Mouse (Mus musculus) thymus, adult 2 months (tissue): ENCODE measurements around the gene Dnah7b. TPM values are rescaled to one million over a fixed set of nuclear protein-coding genes. Genes with fewer than 3 reads are reported as not detected.
"Not testable (repeated sequence)": the region's sequence is repeated elsewhere in the genome, so short reads cannot be mapped to it uniquely, and the experiment has no call there.

Source experiments
- DNase-seq: peaks from one replicate; pipeline ENCODE4 v3.0.0; 2021
- H3K27ac ChIP-seq: fragments of 200-500 bp; 2 replicates; pipeline ENCODE4 v1.5.1; 2012; ENCODE audit warnings: low read length, control low read depth; ENCODE audit not compliant: control insufficient read depth, insufficient read depth
- H3K27me3 ChIP-seq: fragments of 200-500 bp; 2 replicates; pipeline ENCODE4 v1.6.1; 2012; ENCODE audit warnings: mild to moderate bottlenecking, low read length, moderate library complexity, mixed read lengths; ENCODE audit not compliant: control insufficient read depth, insufficient read depth
- H3K36me3 ChIP-seq: fragments of 200-500 bp; 2 replicates; pipeline ENCODE4 v1.6.1; 2012; ENCODE audit warnings: mild to moderate bottlenecking, low read length, moderate library complexity; ENCODE audit not compliant: control insufficient read depth, insufficient read depth
- H3K4me1 ChIP-seq: fragments of 200-500 bp; replicated peaks from 2 replicates; pipeline ENCODE4 v1.6.1; 2012; ENCODE audit warnings: low read length; ENCODE audit not compliant: control insufficient read depth, insufficient read depth
- H3K4me3 ChIP-seq: fragments of 200-500 bp; 2 replicates; pipeline ENCODE4 v1.5.1; 2012; ENCODE audit warnings: mild to moderate bottlenecking, low read length, control low read depth, moderate library complexity; ENCODE audit not compliant: control insufficient read depth, insufficient read depth
- CTCF ChIP-seq: fragments of 200-500 bp; IDR thresholded peaks from 2 replicates; pipeline ENCODE4 v1.5.1; 2012; ENCODE audit warnings: mild to moderate bottlenecking, control low read depth, low read length, moderate library complexity, borderline replicate concordance; ENCODE audit not compliant: control insufficient read depth, poor library complexity, insufficient read depth; ENCODE audit errors: extremely low read depth
- POLR2A ChIP-seq: fragments of 200-500 bp; IDR thresholded peaks from 2 replicates; pipeline ENCODE4 v1.6.1; 2012; ENCODE audit warnings: mild to moderate bottlenecking, low read length, control low read depth, moderate library complexity; ENCODE audit not compliant: control insufficient read depth, poor library complexity, insufficient read depth; ENCODE audit errors: extremely low read depth
- WGBS: fragments of 180-500 bp; shearing (Covaris S2); methylation state at CpG from one replicate; pipeline ENCODE4 v1.1.7; 2018; 5-methylcytosine and 5-hydroxymethylcytosine counted together
- polyA plus RNA-seq: library from polyadenylated mRNA; depleted of rRNA; stranded (reverse); fragments of >200 nt; gene quantifications from 2 replicates; pipeline ENCODE4 v1.2.3, GENCODE M21; 2012

Gene Dnah7b
- polyA plus RNA-seq, 1 experiment: 0.19 TPM

GRCm38 (mm10) chr1:46077891-46078290, 11.8 kb downstream of the Dnah7b start:
- Histone ChIP-seq H3K27me3 (no peaks in the 10 kb centered on the region), H3K36me3 (no peaks in the 10 kb centered on the region), H3K4me3 (no peak overlapping the region), H3K4me1 (no peaks in the 10 kb centered on the region), H3K27ac (no peak overlapping the region)
- TF ChIP-seq CTCF (no peak), POLR2A (no peak)
- WGBS: 87% methylated on average over 2 of the region's 2 CpGs
- no peak for DNase-seq

GRCm38 (mm10) chr1:46100484-46100883, 34.4 kb downstream of the Dnah7b start:
- Histone ChIP-seq H3K27me3 (no peaks in the 10 kb centered on the region), H3K36me3 (no peaks in the 10 kb centered on the region), H3K27ac (no peak overlapping the region), H3K4me3 (no peak overlapping the region), H3K4me1 (no peaks in the 10 kb centered on the region)
- no peak for TF ChIP-seq POLR2A
- TF ChIP-seq CTCF: no peak
- no peak for DNase-seq
- 57% methylated on average over 2 of the region's 2 CpGs for WGBS

- not testable (repeated sequence) for DNase-seq, H3K27ac ChIP-seq, H3K4me1 ChIP-seq, H3K27me3 ChIP-seq, H3K36me3 ChIP-seq, H3K4me3 ChIP-seq
Observed at GRCm38 (mm10) chr1:46112606-46113005, 46.5 kb downstream of the Dnah7b start.

- H3K4me3 ChIP-seq, DNase-seq, H3K27me3 ChIP-seq, H3K36me3 ChIP-seq, H3K4me1 ChIP-seq, H3K27ac ChIP-seq: not testable (repeated sequence)
- WGBS: 92% methylated on average over 2 of the region's 2 CpGs
Observed at GRCm38 (mm10) chr1:46117179-46117578, 51.1 kb downstream of the Dnah7b start.

DNA sequence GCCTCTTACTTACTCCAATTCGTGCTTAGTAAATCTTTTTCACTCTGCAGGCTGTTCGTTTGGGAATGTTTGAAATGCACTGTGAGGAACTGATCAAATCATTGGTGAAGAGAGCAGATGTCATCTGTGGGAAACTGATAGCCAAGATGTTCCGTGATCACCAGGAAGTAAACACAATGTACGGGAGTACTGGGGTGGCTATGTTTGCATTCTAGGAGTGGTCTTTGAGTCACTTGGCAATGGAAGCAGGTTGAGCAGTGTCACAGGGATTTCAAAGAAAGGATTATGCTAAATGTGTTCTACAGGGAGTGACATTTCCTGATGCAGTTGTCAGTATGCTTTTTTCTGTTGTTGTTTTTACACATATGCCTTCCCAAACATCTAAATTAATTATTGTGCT, 61.9 kb downstream of the Dnah7b start:
- no peaks in the 10 kb centered on the region for H3K4me1 ChIP-seq
- no peak overlapping the region for H3K27ac ChIP-seq
- 58% methylated on average over 4 of the region's 4 CpGs for WGBS
- no peaks in the 10 kb centered on the region for H3K27me3 ChIP-seq
- DNase-seq: no peak
- no peaks in the 10 kb centered on the region for H3K36me3 ChIP-seq
- TF ChIP-seq CTCF (no peak), POLR2A (no peak)
- no peak overlapping the region for H3K4me3 ChIP-seq

DNA sequence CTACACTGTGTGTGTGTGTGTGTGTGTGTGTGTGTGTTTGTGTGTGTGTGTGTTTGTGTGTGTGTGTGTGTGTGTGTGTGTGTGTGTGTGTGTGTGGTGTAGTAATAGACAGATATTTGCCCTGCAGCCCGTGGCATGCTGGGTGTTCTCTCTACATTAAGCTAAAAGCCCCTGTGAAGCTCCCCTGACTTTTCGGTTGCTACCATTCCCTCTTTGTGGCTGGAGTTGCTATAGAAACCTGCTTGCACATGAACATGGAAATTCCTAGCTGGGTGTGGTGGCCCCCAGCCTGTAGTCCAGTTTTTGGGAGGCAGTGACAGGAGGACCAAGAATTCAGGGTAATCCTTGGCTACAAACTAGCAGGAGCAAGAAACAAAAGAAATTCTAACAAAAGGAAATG, 130.7 kb downstream of the Dnah7b start:
- DNase-seq, H3K36me3 ChIP-seq, H3K27me3 ChIP-seq, H3K27ac ChIP-seq, H3K4me3 ChIP-seq, H3K4me1 ChIP-seq: not testable (repeated sequence)
- WGBS: 82% methylated on average over 2 of the region's 2 CpGs

DNA sequence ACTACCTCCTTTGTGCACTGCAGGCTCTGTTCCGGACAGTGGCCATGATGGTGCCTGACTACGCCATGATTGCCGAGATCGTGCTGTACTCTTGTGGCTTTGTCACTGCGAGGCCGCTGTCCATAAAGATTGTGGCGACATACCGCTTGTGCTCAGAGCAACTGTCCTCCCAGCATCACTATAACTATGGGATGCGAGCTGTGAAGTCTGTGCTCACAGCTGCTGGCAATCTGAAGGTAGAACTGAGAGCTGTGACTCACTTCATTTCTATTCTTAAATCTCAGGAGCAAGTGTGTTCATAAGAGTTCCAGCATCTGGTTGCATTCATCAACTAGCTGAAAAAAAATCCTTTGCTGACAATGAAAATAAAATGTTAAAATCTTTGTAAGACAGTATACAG, 135.1 kb downstream of the Dnah7b start:
- H3K4me3 ChIP-seq, H3K27me3 ChIP-seq, H3K27ac ChIP-seq, DNase-seq, H3K4me1 ChIP-seq, H3K36me3 ChIP-seq: not testable (repeated sequence)
- 95% methylated on average over 9 of the region's 9 CpGs for WGBS

DNA sequence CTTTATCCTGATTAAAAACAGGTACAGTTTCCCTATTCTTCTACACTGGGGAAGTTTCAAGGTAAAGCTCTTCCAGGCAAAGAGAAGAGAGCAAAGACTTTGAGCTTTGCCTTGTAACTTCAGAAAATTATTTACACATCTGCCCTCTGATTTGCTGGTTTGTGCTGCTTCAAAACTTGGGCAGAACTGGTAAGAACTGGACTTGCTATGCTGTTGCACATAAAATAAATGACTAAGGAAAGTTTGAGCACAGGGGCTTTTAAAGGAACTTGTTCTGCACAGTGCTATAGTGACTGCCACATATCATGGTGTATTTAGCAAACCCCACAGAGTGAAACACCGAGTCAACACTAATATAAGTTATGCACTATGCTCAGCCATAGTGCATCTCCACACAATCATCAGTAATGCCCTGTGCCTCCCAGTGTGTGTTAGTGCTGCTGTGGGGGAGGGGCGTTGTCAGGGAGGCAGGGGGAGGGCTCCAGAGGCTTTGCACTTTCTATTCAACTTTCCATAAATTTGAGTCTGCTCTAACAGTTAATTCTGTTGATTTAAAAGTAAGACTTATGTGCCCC, 144.0 kb downstream of the Dnah7b start:
- H3K36me3 ChIP-seq, DNase-seq, H3K4me3 ChIP-seq, H3K4me1 ChIP-seq, H3K27ac ChIP-seq, H3K27me3 ChIP-seq: not testable (repeated sequence)
- 82% methylated on average over 2 of the region's 2 CpGs for WGBS

- H3K4me1 ChIP-seq, DNase-seq: not testable (repeated sequence)
Observed at GRCm38 (mm10) chr1:46222704-46223103, 156.6 kb downstream of the Dnah7b start.

GRCm38 (mm10) chr1:46226136-46226535, 160.0 kb downstream of the Dnah7b start:
- H3K36me3 ChIP-seq, H3K27me3 ChIP-seq, DNase-seq, H3K4me1 ChIP-seq, H3K4me3 ChIP-seq, H3K27ac ChIP-seq: not testable (repeated sequence)

More at GRCm38 (mm10) chr1:46222704-46223103, 156.6 kb downstream of the Dnah7b start:
- H3K27ac ChIP-seq, H3K36me3 ChIP-seq, H3K27me3 ChIP-seq, H3K4me3 ChIP-seq: not testable (repeated sequence)
- WGBS: 85% methylated on average over 2 of the region's 2 CpGs

DNA sequence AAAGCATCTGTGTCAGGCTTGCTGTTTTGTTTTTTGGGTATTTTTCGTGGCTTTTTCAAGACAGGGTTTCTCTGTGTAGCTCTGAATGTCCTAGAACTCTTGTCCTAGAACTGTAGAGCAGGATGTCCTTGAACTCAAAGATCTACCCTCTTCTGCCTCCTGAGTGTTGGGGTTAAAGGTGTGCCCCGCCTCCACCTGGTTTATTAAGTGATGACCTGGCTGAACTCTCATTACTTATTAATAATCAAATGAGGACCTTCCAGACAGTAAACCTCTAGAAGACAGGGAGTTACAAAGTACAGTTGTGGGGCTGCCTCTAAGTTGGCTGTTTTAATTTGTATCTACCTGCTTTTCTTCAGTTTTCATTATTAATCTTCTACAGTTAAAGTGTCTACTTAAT, 202.7 kb downstream of the Dnah7b start:
- H3K36me3 ChIP-seq, H3K27me3 ChIP-seq, DNase-seq, H3K4me3 ChIP-seq, H3K4me1 ChIP-seq, H3K27ac ChIP-seq: not testable (repeated sequence)
- WGBS: 74% methylated on average over 2 of the region's 2 CpGs
